Mouse (Mus musculus) neural tube, embryonic 11.5 days (tissue): ENCODE data around the gene Scube3. TPM values are rescaled to one million over a fixed set of nuclear protein-coding genes. Genes with fewer than 3 reads are reported as not detected.

Source experiments
- ATAC-seq: fragments of 200-750 bp; cut with Nextera tagmentation; 2 replicates; pipeline ENCODE4 v1.8.0; 2017; ENCODE audit warnings: moderate number of reproducible peaks, mild to moderate bottlenecking, moderate TSS enrichment, moderate library complexity; ENCODE audit not compliant: insufficient read depth, low FRiP score, low TSS enrichment
- DNase-seq: peaks from one replicate; pipeline ENCODE4 v3.0.0-alpha.2; 2015; ENCODE audit warnings: low spot score
- H3K27ac ChIP-seq: fragments of 300-500 bp; sonication (generic); 2 replicates; pipeline ENCODE4 v1.5.1; 2014; ENCODE audit warnings: low read depth, mild to moderate bottlenecking, low read length
- H3K27me3 ChIP-seq: fragments of 300-500 bp; sonication (generic); 2 replicates; pipeline ENCODE4 v1.6.1; 2014; ENCODE audit warnings: mild to moderate bottlenecking, low read length, mixed read lengths; ENCODE audit not compliant: control insufficient read depth, insufficient read depth
- H3K36me3 ChIP-seq: fragments of 300-500 bp; sonication (generic); 2 replicates; pipeline ENCODE4 v1.6.1; 2014; ENCODE audit warnings: mild to moderate bottlenecking, low read length, moderate library complexity, mixed read lengths; ENCODE audit not compliant: control insufficient read depth, insufficient read depth
- H3K4me1 ChIP-seq: fragments of 300-500 bp; sonication (generic); 2 replicates; pipeline ENCODE4 v1.6.1; 2014; ENCODE audit warnings: low read length, mixed read lengths; ENCODE audit not compliant: control insufficient read depth, insufficient read depth
- H3K4me2 ChIP-seq: fragments of 300-500 bp; sonication (generic); 2 replicates; pipeline ENCODE4 v1.6.1; 2014; ENCODE audit warnings: low read depth, mild to moderate bottlenecking, moderate library complexity
- H3K4me3 ChIP-seq: fragments of 300-500 bp; sonication (generic); 2 replicates; pipeline ENCODE4 v1.5.1; 2014; ENCODE audit warnings: low read depth, low read length
- H3K9ac ChIP-seq: fragments of 300-500 bp; sonication (generic); 2 replicates; pipeline ENCODE4 v1.6.1; 2014; ENCODE audit warnings: mild to moderate bottlenecking, low read length
- H3K9me3 ChIP-seq: fragments of 300-500 bp; sonication (generic); 2 replicates; pipeline ENCODE4 v1.6.1; 2016; ENCODE audit warnings: low read length; ENCODE audit not compliant: control insufficient read depth
- WGBS: fragments of 180-500 bp; shearing (Covaris S2); extraction: QIAGEN DNeasy Blood & Tissue Kit; methylation state at CpG from one replicate; pipeline ENCODE4 v1.1.7; 2014; 5-methylcytosine and 5-hydroxymethylcytosine counted together
- polyA plus RNA-seq: library from polyadenylated mRNA; unstranded; fragments of >200 nt; fragmentation: Nextera tagmentation; extraction: Ambion mirVana; gene quantifications from 2 replicates; pipeline ENCODE4 v1.2.1, GENCODE M21; 2014

Gene Scube3
- 8.7 and 9.4 TPM in 2 replicates for polyA plus RNA-seq

DNA sequence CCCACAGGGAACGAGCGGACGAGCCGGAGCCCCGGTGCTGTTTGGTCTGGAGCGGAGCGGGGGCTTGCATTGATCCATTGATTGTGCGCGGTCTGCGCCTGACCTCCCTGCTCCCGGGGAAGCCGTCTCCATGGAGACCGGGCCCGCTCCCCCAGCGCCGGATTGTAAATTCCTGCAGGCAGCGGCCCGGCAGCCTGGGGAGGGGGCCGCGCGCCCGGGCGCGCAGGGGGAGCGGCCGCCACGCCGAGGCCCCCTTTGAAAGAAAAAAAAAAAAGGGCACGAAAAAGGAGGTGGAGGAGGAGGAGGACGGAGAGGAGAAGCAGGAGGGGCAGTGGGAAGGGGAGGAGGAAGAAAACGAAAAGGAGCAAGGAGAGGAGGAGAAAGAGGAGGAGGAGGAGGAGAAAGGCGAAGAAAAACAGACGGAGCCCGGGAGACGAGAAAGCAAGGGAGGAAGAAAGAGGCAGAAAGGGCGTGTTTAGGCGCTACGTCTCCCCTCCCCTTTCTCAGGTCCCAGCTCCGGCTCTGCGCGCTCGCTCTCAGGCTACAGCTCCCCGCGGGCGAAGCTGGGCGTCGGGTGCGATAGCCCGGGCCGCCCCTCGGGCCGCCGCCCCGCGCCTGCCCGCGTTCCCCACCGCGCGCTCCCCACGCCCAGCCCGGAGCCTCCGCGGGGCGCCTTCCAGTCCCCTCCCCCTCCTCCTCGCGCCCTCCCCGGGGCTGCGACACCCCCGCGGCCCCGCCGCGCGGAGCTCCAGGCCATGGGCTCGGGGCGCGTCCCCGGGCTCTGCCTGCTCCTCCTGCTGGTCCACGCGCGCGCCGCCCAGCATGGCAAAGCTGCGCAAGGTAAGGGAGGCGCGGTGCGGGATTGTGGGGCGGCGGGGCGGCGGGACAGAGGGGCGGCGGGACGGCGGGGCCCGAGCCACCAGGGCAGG is at the start of gene Scube3:
Gene Scube3, plus strand, starts transcription at position 371 of the 929 bp plus-strand sequence.
- Histone ChIP-seq H3K36me3 (no peaks in the 10 kb centered on the region), H3K9ac (peak within 1 kb of the TSS; percentile 70), H3K4me3 (peak within 1 kb of the TSS; percentile 55), H3K27me3 (no peaks in the 10 kb centered on the region), H3K4me1 (peaks cover 38% of the 10 kb centered on the region), H3K27ac (peak within 1 kb of the TSS; percentile 94), H3K4me2 (peak within 1 kb of the TSS; percentile 91), H3K9me3 (no peaks in the 10 kb centered on the region)
- ATAC-seq (peak; percentile 66), DNase-seq (peak; percentile 85)
- WGBS, result under 1% methylated on average over 87 of the region's 97 CpGs

DNA sequence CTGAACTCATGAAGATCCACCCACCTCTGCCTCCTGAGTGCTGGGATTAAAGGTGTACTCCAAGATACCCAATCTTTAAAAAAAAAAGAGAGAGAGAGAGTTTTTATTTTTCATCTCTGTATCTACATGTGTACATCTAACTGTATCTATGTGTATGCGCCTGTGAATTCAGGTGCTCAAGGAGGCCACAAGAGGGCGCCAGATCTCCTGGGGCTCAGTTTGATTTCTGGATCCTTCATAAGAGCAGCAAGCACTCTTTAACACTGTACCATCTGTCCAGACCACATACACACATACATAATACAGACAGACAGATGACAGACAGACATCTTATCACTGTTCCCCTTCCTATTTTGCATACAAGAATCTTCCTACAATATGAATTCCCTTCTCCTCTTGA is 49.6 kb upstream of the Scube3 start:
- WGBS, result 85% methylated on average over 2 of the region's 2 CpGs
- H3K27me3 ChIP-seq, result no peaks in the 10 kb centered on the region
- no peak for DNase-seq

DNA sequence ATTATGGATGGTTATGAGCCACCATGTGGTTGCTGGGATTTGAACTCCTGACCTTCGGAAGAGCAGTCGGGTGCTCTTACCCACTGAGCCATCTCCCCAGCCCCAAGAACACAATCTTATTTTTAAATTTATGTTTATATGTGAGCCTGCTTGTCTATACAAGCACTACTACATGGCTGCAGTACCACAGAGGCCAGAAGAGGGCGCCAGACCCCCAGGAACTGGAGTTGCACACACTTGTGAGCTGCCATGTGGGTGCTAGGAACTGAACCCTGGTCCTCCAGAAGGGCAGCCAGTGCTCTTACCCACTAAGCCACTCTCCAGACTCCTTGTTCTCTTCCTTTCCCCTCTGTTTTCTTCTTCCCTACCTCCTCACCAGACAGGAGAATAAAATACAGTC is 48.1 kb upstream of the Scube3 start:
- H3K27me3 ChIP-seq, result no peaks in the 10 kb centered on the region
- ATAC-seq, result no peak

More for the DNA sequence above, 49.6 kb upstream of the Scube3 start:
- Histone ChIP-seq H3K9me3 (peaks cover 3% of the 10 kb centered on the region), H3K4me2 (no peak overlapping the region), H3K4me3 (no peak overlapping the region), H3K36me3 (no peaks in the 10 kb centered on the region), H3K9ac (no peak overlapping the region), H3K27ac (no peak overlapping the region), H3K4me1 (no peaks in the 10 kb centered on the region; the same call in 1 of the 2 replicates)
- ATAC-seq, result no peak

DNA sequence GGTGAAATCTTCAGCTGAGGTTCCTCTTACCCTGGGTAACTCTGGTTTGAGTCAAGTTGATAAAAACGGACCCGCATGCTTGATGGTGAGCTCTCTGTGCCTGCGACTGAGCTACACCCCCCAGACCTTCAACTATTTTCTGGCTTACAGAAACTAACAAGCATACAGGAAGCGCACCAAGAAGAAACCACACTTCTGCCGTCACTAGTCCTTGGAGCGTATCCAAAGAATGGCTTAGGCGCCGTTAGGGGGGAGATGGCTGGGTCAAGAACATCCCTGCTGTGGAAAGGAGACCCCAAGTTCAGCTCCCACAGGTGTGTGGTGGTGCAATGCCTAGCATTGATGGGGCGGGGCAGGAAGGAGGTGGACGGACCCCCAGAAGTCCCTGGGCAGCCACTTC is 45.5 kb upstream of the Scube3 start:
- WGBS, result 88% methylated on average over 10 of the region's 10 CpGs
- no peak overlapping the region for H3K27ac ChIP-seq
- ATAC-seq, result no peak

More for the DNA sequence above, 48.1 kb upstream of the Scube3 start:
- H3K9ac ChIP-seq, result no peak overlapping the region
- H3K36me3 ChIP-seq, result no peaks in the 10 kb centered on the region
- no peaks in the 10 kb centered on the region for H3K4me1 ChIP-seq
- H3K27ac ChIP-seq, result no peak overlapping the region
- H3K4me3 ChIP-seq, result no peak overlapping the region
- peaks cover 3% of the 10 kb centered on the region for H3K9me3 ChIP-seq
- DNase-seq, result no peak
- no peak overlapping the region for H3K4me2 ChIP-seq
- 80% methylated on average over 3 of the region's 3 CpGs for WGBS

DNA sequence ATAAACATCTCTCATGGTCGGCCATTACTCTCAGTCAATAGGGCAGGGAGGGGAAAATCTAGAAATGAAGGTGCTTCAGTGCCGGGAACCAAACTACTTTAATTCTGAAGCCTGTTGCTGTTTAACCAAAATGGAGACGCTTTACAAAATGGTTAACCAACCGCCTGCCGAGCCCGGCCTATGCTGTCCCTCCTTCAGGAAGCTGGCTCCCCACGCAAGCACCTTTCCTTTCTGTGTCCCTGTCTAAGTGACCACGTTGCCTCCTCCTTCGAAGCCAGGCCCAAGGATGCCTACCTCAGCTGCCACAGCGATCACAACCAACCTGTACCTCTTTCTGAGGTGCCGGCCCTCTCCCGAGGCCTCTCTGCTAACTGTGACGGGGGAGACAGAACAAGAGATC is 44.6 kb upstream of the Scube3 start:
- Histone ChIP-seq H3K9ac (no peak overlapping the region), H3K4me1 (no peaks in the 10 kb centered on the region), H3K4me3 (no peak overlapping the region), H3K9me3 (peaks cover 3% of the 10 kb centered on the region), H3K27ac (no peak overlapping the region), H3K36me3 (no peaks in the 10 kb centered on the region), H3K4me2 (no peak overlapping the region), H3K27me3 (no peaks in the 10 kb centered on the region)
- 84% methylated on average over 13 of the region's 13 CpGs for WGBS
- DNase-seq (no peak), ATAC-seq (no peak)

More for the DNA sequence above, 45.5 kb upstream of the Scube3 start:
- no peaks in the 10 kb centered on the region for H3K4me1 ChIP-seq
- peaks cover 3% of the 10 kb centered on the region for H3K9me3 ChIP-seq
- H3K4me3 ChIP-seq, result no peak overlapping the region
- H3K36me3 ChIP-seq, result no peaks in the 10 kb centered on the region
- no peaks in the 10 kb centered on the region for H3K27me3 ChIP-seq
- H3K9ac ChIP-seq, result no peak overlapping the region
- no peak overlapping the region for H3K4me2 ChIP-seq
- no peak for DNase-seq

DNA sequence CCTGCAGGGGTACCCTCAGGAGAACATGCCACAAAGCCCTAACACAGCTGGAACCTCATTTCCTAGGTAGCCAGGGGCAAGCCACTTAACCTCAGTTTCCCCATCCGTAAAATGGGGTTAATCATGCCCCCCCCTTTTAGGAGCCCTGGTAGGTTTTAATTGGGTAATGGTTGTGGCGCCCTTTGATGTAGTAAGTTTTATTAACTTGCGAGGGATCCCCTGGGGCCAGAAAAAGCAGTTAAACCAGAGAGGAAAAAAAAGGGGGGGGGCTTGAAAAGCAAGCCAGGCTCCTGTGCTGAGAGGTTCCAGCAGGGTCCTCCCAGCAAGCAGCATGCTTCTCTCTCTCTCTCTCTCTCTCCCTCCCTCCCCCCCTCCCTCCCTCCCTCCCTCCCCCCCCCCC is 42.9 kb upstream of the Scube3 start:
- Histone ChIP-seq H3K9me3 (no peaks in the 10 kb centered on the region), H3K4me3 (no peak overlapping the region), H3K27me3 (no peaks in the 10 kb centered on the region), H3K27ac (no peak overlapping the region), H3K4me2 (no peak overlapping the region), H3K36me3 (no peaks in the 10 kb centered on the region), H3K9ac (no peak overlapping the region), H3K4me1 (no peaks in the 10 kb centered on the region)
- 34% methylated on average over 3 of the region's 3 CpGs for WGBS
- ATAC-seq, result no peak
- DNase-seq, result no peak

DNA sequence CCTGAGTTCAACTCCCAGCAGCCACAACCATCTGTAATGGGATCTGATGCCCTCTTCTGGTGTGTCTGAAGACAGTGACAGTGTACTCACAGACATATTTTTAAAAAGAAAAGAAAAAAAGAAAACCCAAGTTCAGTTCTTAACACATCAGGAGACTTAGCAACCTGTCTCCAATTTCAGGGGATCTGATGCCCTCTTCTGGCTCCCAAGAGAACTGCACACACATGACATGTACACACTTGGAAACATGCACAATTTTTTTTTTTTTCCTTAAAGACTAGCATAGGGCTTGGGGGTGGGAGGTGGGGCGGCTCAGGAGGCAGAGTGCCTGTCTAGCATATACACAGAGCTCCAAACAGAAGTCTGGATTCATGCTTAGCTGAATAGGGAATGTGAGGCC is 41.3 kb upstream of the Scube3 start:
- H3K27ac ChIP-seq, result no peak overlapping the region
- no peaks in the 10 kb centered on the region for H3K4me1 ChIP-seq
- no peak overlapping the region for H3K9ac ChIP-seq
- no peaks in the 10 kb centered on the region for H3K27me3 ChIP-seq
- H3K36me3 ChIP-seq, result no peaks in the 10 kb centered on the region
- no peak for ATAC-seq
- WGBS, result 69% methylated on average over 1 of the region's 1 CpGs
- no peak overlapping the region for H3K4me3 ChIP-seq
- no peak overlapping the region for H3K4me2 ChIP-seq
- no peaks in the 10 kb centered on the region for H3K9me3 ChIP-seq
- no peak for DNase-seq

DNA sequence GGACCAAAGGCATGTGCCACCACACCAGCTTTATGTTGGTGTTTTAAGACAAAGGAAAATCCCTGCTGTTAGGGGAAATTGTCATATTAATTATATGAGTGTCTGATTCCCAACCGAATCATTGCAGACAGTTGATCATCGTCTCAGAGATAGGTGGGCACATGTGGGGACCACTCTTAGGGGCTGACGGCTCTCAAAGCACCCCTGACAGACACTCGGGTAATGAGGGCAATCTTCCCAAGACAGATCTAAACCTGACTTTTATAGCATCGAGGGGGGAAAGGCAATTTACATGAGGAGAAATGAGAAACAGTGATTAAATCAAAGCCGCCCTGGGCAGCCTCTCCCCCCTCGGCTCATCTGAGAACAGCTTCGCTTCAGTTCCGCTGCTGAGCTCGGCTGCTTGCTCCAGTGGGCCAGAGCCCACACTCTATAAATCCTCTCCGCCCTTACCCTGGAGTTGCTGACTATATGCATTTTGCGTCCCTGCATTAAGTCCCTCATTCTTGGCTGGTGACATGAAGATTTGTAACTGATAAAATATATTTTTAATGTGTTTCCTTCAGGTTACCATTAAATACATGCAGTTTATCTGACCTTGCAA is 40.6 kb upstream of the Scube3 start:
- WGBS, result 38% methylated on average over 12 of the region's 12 CpGs
- Histone ChIP-seq H3K36me3 (no peaks in the 10 kb centered on the region), H3K4me2 (no peak overlapping the region), H3K4me1 (no peaks in the 10 kb centered on the region), H3K9me3 (no peaks in the 10 kb centered on the region), H3K27me3 (no peaks in the 10 kb centered on the region), H3K4me3 (no peak overlapping the region), H3K27ac (0 out of 2 replicates have a peak overlapping the region, but pooled peaks have one; percentile 17), H3K9ac (no peak overlapping the region)
- DNase-seq, result no peak
- ATAC-seq, result no peak
